In the genomic region with DNA sequence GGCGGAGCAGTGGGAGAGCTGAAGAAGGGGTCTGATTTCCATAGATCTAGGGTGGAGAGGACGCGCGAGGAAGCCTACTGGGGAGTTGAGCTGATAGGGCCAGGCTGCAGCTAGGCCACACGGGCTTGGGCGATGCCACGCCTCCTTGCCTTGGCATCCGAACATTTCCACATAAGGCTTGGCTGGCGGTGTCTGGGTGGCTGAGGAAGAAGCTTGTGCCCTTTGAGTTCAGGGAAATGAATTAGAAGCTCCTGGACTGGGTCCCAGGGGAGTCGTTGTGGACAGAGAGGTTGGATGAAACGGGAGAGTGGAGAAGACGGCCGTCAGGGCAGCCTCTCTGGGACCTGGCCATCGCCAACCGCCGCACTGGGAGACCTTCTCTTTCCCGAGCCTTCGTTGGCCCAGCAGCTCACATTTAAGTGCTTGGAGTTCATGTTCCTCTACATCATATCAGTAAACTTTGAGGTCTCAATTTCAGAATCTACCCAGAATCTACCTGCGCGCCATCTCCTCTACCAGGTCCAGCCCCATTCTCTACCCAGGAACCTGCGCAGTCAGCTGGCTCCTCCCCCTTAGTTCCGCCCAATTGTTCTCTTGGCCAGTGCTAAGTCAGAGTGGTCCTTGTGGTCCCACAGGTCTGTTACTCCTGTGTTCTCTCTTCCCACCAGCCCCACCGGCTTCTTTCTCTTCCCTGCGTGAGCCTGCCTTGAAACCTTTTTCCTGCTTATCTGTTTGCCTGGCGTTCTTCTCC, we compare ENCODE assay signal across 8 mouse cellular contexts. TPM values are rescaled to one million over a fixed set of nuclear protein-coding genes. Genes with fewer than 3 reads are reported as not detected.
A peak's percentile ranks its signal among the peaks of the same experiment; 100 is the strongest.
DNase-seq lines count a peak whose midpoint lies in the region; ATAC-seq lines count a peak whose summit lies in the region.

No protein-coding gene starts in this region.

- H3K27me3 ChIP-seq in forebrain, embryonic 14.5 days (replicated peaks; ENCODE audit: control insufficient read depth, insufficient read depth, low read length): no peaks in the 10 kb centered on the region
- H3K27me3 ChIP-seq in hindbrain, embryonic 11.5 days (ENCODE audit: control insufficient read depth, insufficient read depth, low read length): no peaks in the 10 kb centered on the region; the same call in 1 of the 2 replicates
- peaks cover 6% of the 10 kb centered on the region for H3K27me3 ChIP-seq in megakaryocyte, embryonic 14.5 days (replicated peaks)

- no peaks in the 10 kb centered on the region for H3K9me3 ChIP-seq in forebrain, embryonic 14.5 days (replicated peaks; ENCODE audit: control insufficient read depth, low read length)
- H3K9me3 ChIP-seq in hindbrain, embryonic 11.5 days (ENCODE audit: control insufficient read depth, low read length): no peaks in the 10 kb centered on the region
- no peaks in the 10 kb centered on the region for H3K9me3 ChIP-seq in megakaryocyte, embryonic 14.5 days

- no peak overlapping the region for H3K27ac ChIP-seq in forebrain, embryonic 14.5 days (ENCODE audit: low read depth, low read length)
- no peak overlapping the region for H3K27ac ChIP-seq in hindbrain, embryonic 11.5 days (ENCODE audit: low read depth, low read length)

- H3K36me3 ChIP-seq in forebrain, embryonic 14.5 days (ENCODE audit: control insufficient read depth, insufficient read depth, low read length): no peaks in the 10 kb centered on the region
- H3K36me3 ChIP-seq in hindbrain, embryonic 11.5 days (ENCODE audit: control insufficient read depth, insufficient read depth, low read length): no peaks in the 10 kb centered on the region
- H3K36me3 ChIP-seq in megakaryocyte, embryonic 14.5 days (replicated peaks; ENCODE audit: low read length): no peaks in the 10 kb centered on the region

- intact Hi-C loops in left cerebral cortex, postnatal 25 days (cut with DNase I): no loop called here

- H3K4me3 ChIP-seq in forebrain, embryonic 14.5 days (ENCODE audit: low read depth, low read length): peak overlapping the region; percentile 32
- H3K4me3 ChIP-seq in hindbrain, embryonic 11.5 days (ENCODE audit: low read depth, low read length): peak overlapping the region; percentile 28
- peak overlapping the region; percentile 86 for H3K4me3 ChIP-seq in megakaryocyte, embryonic 14.5 days (replicated peaks)

- DNase-seq in frontal cortex, postnatal 25 days (ENCODE audit: low spot score in 2 of 2): no peak
- DNase-seq in cerebellum, adult 11 months: peak; percentile 39
- peak; percentile 56 for DNase-seq in forebrain, embryonic 14.5 days (ENCODE audit: low spot score)
- peak; percentile 46 for DNase-seq in hindbrain, embryonic 11.5 days (ENCODE audit: low spot score)
- peak; percentile 21 to 34 for DNase-seq in left cerebral cortex, postnatal 25 days (ENCODE audit: low spot score in 2 of 2)
- DNase-seq in spleen, postnatal 10 days (ENCODE audit: low spot score in 2 of 2): peak; percentile 31 to 59

- H3K4me1 ChIP-seq in forebrain, embryonic 14.5 days (ENCODE audit: control insufficient read depth, insufficient read depth, low read length): peaks cover 2% of the 10 kb centered on the region; the same call in 1 of the 2 replicates
- H3K4me1 ChIP-seq in hindbrain, embryonic 11.5 days (replicated peaks; ENCODE audit: control insufficient read depth, insufficient read depth, low read length): no peaks in the 10 kb centered on the region
- peaks cover 69% of the 10 kb centered on the region for H3K4me1 ChIP-seq in megakaryocyte, embryonic 14.5 days

- WGBS in forebrain, embryonic 14.5 days: 6% methylated on average over 25 of the region's 25 CpGs
- WGBS in hindbrain, embryonic 11.5 days: 5% methylated on average over 25 of the region's 25 CpGs

- H3K9ac ChIP-seq in forebrain, embryonic 14.5 days (ENCODE audit: low read length): peak overlapping the region; percentile 41; the same call in 1 of the 2 replicates
- H3K9ac ChIP-seq in hindbrain, embryonic 11.5 days (ENCODE audit: low read depth, low read length): peak overlapping the region; percentile 36

- peak overlapping the region; percentile 67 for H3K4me2 ChIP-seq in forebrain, embryonic 14.5 days (ENCODE audit: low read length)
- peak overlapping the region; percentile 50 for H3K4me2 ChIP-seq in hindbrain, embryonic 11.5 days (replicated peaks; ENCODE audit: low read depth, low read length)

- peak; percentile 94 for ATAC-seq in frontal cortex, adult (ENCODE audit: low TSS enrichment)
- ATAC-seq in forebrain, embryonic 14.5 days: peak; percentile 66
- no peak for ATAC-seq in hindbrain, embryonic 11.5 days (ENCODE audit: low FRiP score)

RNA-seq across cellular contexts. Expression of gene Adgre5, which starts 31.8 kb away (rescaled TPM):
- polyA plus RNA-seq in forebrain, embryonic 14.5 days (2014; fragmentation: Nextera tagmentation; extraction: Ambion mirVana): 9.3 and 12.4 TPM in 2 replicates
- polyA plus RNA-seq in hindbrain, embryonic 11.5 days (2014; fragmentation: Nextera tagmentation; extraction: Ambion mirVana): 13.0 and 13.8 TPM in 2 replicates
- 1 to 10 TPM; 9.0 to 9.6 TPM for total RNA-seq in left cerebral cortex, postnatal 25 days (2021)
- 18.7 and 23.5 TPM in 2 replicates for polyA plus RNA-seq in megakaryocyte, embryonic 14.5 days (2012; ENCODE audit: insufficient read depth, low replicate concordance)

RNA-seq across cellular contexts. Expression of gene Ddx39, which starts 57.9 kb away (rescaled TPM):
- polyA plus RNA-seq in forebrain, embryonic 14.5 days (2014; fragmentation: Nextera tagmentation; extraction: Ambion mirVana): 120 and 133 TPM in 2 replicates
- 187 and 205 TPM in 2 replicates for polyA plus RNA-seq in hindbrain, embryonic 11.5 days (2014; fragmentation: Nextera tagmentation; extraction: Ambion mirVana)
- 10 to 100 TPM; 17.4 to 18.2 TPM for total RNA-seq in left cerebral cortex, postnatal 25 days (2021)
- 7.5 and 18.1 TPM in 2 replicates for polyA plus RNA-seq in megakaryocyte, embryonic 14.5 days (2012; ENCODE audit: insufficient read depth, low replicate concordance)

Comparison
In these comparisons a context has a peak if more than half of its experiments do, and no peak if none do; other contexts are left out.
1. DNase-seq: peak in cerebellum, adult 11 months (single experiment), forebrain, embryonic 14.5 days (single experiment), hindbrain, embryonic 11.5 days (single experiment), left cerebral cortex, postnatal 25 days (2 of 2) and spleen, postnatal 10 days (2 of 2); none in frontal cortex, postnatal 25 days (0 of 2).
2. H3K4me3 ChIP-seq: peak in every context shown above with its lines; median percentile 86 in megakaryocyte, embryonic 14.5 days; 32 in forebrain, embryonic 14.5 days; 28 in hindbrain, embryonic 11.5 days.